Mouse (Mus musculus) ES-E14 (cell line): Measurements from ENCODE around the gene Il1rl2. TPM values are rescaled to one million over a fixed set of nuclear protein-coding genes. Genes with fewer than 3 reads are reported as not detected.

Experiments used
- DNase-seq: peaks from one replicate; pipeline ENCODE4 v3.0.0-alpha.2; 2013; ENCODE audit warnings: low read depth, low spot score
- H3K27ac ChIP-seq: 2 replicates; pipeline ENCODE4 v1.5.1; 2012; ENCODE audit warnings: low read depth, mild to moderate bottlenecking, low read length, moderate library complexity, mixed read lengths; ENCODE audit not compliant: poor library complexity, insufficient read depth, severe bottlenecking
- H3K36me3 ChIP-seq: 2 replicates; pipeline ENCODE4 v1.6.1; 2012; ENCODE audit warnings: mild to moderate bottlenecking, low read length, moderate library complexity, mixed read lengths; ENCODE audit not compliant: control insufficient read depth, poor library complexity, insufficient read depth, severe bottlenecking
- H3K4me1 ChIP-seq, 2 experiments: fragments of 150-350 bp in 1 of 2; sonication (generic) in 1 of 2; 2 replicates each; pipeline ENCODE4 v1.6.1; 2012; ENCODE audit warnings: low read length in 2 of 2, mild to moderate bottlenecking in 1 of 2, mixed read lengths in 1 of 2; ENCODE audit not compliant: control insufficient read depth in 2 of 2, insufficient read depth in 2 of 2, poor library complexity in 1 of 2
- H3K4me3 ChIP-seq, 2 experiments: fragments of 150-350 bp in 1 of 2; sonication (generic) in 1 of 2; 2 replicates each; pipeline ENCODE4 v1.5.1; 2012; ENCODE audit warnings: low read length in 2 of 2, low read depth in 1 of 2, mild to moderate bottlenecking in 1 of 2, mixed read lengths in 1 of 2; ENCODE audit not compliant: insufficient read depth in 1 of 2, poor library complexity in 1 of 2, severe bottlenecking in 1 of 2
- H3K9ac ChIP-seq: 2 replicates; pipeline ENCODE4 v1.6.1; 2012; ENCODE audit warnings: low read depth, mild to moderate bottlenecking, low read length, mixed read lengths; ENCODE audit not compliant: poor library complexity, insufficient read depth, severe bottlenecking
- H3K9me3 ChIP-seq: fragments of 150-350 bp; sonication (generic); 2 replicates; pipeline ENCODE4 v1.6.1; 2012; ENCODE audit warnings: low read depth, mild to moderate bottlenecking, low read length; ENCODE audit not compliant: control insufficient read depth, insufficient read depth
- CHD2 ChIP-seq: IDR thresholded peaks from 2 replicates; pipeline ENCODE4 v1.6.1; 2014; ENCODE audit warnings: mild to moderate bottlenecking, low read depth, low read length, inconsistent platforms
- HCFC1 ChIP-seq: IDR thresholded peaks from 2 replicates; pipeline ENCODE4 v1.6.1; 2012; ENCODE audit warnings: low read length, inconsistent platforms, borderline replicate concordance; ENCODE audit not compliant: insufficient read depth
- MAFK ChIP-seq: IDR thresholded peaks from 2 replicates; pipeline ENCODE4 v1.6.1; 2014; ENCODE audit warnings: mild to moderate bottlenecking, low read depth, low read length, inconsistent platforms; ENCODE audit not compliant: insufficient read depth
- ZC3H11A ChIP-seq: IDR thresholded peaks from 2 replicates; pipeline ENCODE4 v1.6.1; 2012; ENCODE audit warnings: low read depth, mild to moderate bottlenecking, inconsistent platforms, low read length, borderline replicate concordance
- ZNF384 ChIP-seq: IDR thresholded peaks from 2 replicates; pipeline ENCODE4 v1.6.1; 2012; ENCODE audit warnings: low read depth, low read length, inconsistent platforms
- in situ Hi-C, 2 experiments: fragments of 600-800 bp; cut with MboI; formaldehyde crosslinking; loops; one replicate each; pipeline ENCODE4 v1.15.1; 2025; ENCODE audit warnings: low sequenced_read_pairs in 2 of 2, inconsistent platforms in 1 of 2; ENCODE audit not compliant: unreplicated experiment in 2 of 2
- total RNA-seq: library from RNA; depleted of rRNA; stranded (reverse); fragments of 300-350 nt; gene quantifications from 2 replicates; pipeline ENCODE4 v1.2.3, GENCODE M21; 2012

Gene Il1rl2
- total RNA-seq, 1 experiment = 0.27 TPM

GRCm38 (mm10) chr1:40327604-40328003 is 3.2 kb downstream of the Il1rl2 start:
- H3K9me3 ChIP-seq = no peaks in the 10 kb centered on the region
- peaks cover 0 to 4% of the 10 kb centered on the region in 2 experiments; a peak in 1 of 4 replicates for H3K4me1 ChIP-seq
- no peak overlapping the region for H3K27ac ChIP-seq
- TF ChIP-seq ZNF384 = no peak
- no peak for TF ChIP-seq MAFK
- no peak overlapping the region for H3K9ac ChIP-seq
- H3K36me3 ChIP-seq = no peaks in the 10 kb centered on the region
- in situ Hi-C loops = no loop called here
- DNase-seq = no peak
- H3K4me3 ChIP-seq = no peak overlapping the region

- in situ Hi-C loops = no loop called here
- TF ChIP-seq ZNF384 (no peak), CHD2 (no peak), MAFK (no peak), HCFC1 (no peak), ZC3H11A (no peak)
- Histone ChIP-seq H3K4me3 (no peak overlapping the region), H3K9me3 (no peaks in the 10 kb centered on the region), H3K9ac (no peak overlapping the region), H3K4me1 (peaks cover 0 to 4% of the 10 kb centered on the region in 2 experiments; a peak in 1 of 4 replicates), H3K27ac (no peak overlapping the region), H3K36me3 (no peaks in the 10 kb centered on the region)
- DNase-seq = no peak
These were observed 5.1 kb downstream of the Il1rl2 start for GRCm38 (mm10) chr1:40329526-40329925.

- Histone ChIP-seq H3K27ac (no peak overlapping the region), H3K9me3 (no peaks in the 10 kb centered on the region), H3K9ac (no peak overlapping the region), H3K4me3 (no peak overlapping the region), H3K36me3 (no peaks in the 10 kb centered on the region), H3K4me1 (peaks cover 0 to 4% of the 10 kb centered on the region in 2 experiments; a peak in 1 of 4 replicates)
- in situ Hi-C loops = no loop called here
- no peak for DNase-seq
- no peak for TF ChIP-seq ZNF384
- TF ChIP-seq CHD2 = no peak
- TF ChIP-seq HCFC1 = no peak
- TF ChIP-seq ZC3H11A = no peak
- TF ChIP-seq MAFK = no peak
These were observed 5.8 kb downstream of the Il1rl2 start for GRCm38 (mm10) chr1:40330181-40330580.

GRCm38 (mm10) chr1:40339346-40339745 is 14.9 kb downstream of the Il1rl2 start:
- H3K27ac ChIP-seq = no peak overlapping the region
- H3K4me3 ChIP-seq = no peak overlapping the region
- in situ Hi-C loops = no loop called here
- no peak overlapping the region for H3K9ac ChIP-seq
- H3K4me1 ChIP-seq = no peaks in the 10 kb centered on the region
- no peaks in the 10 kb centered on the region for H3K36me3 ChIP-seq
- H3K9me3 ChIP-seq = no peaks in the 10 kb centered on the region
- DNase-seq = no peak
- TF ChIP-seq CHD2 = no peak
- TF ChIP-seq HCFC1 = no peak
- no peak for TF ChIP-seq ZNF384
- TF ChIP-seq ZC3H11A = no peak
- no peak for TF ChIP-seq MAFK

GRCm38 (mm10) chr1:40340102-40340501 is 15.7 kb downstream of the Il1rl2 start:
- DNase-seq = no peak
- Histone ChIP-seq H3K9me3 (no peaks in the 10 kb centered on the region), H3K4me3 (no peak overlapping the region), H3K9ac (no peak overlapping the region), H3K36me3 (no peaks in the 10 kb centered on the region), H3K4me1 (no peaks in the 10 kb centered on the region), H3K27ac (no peak overlapping the region)
- TF ChIP-seq MAFK (no peak), ZC3H11A (no peak), HCFC1 (no peak), CHD2 (no peak), ZNF384 (no peak)
- in situ Hi-C loops = no loop called here
